17 mouse cellular contexts compared by ENCODE assay signal in the genomic region with DNA sequence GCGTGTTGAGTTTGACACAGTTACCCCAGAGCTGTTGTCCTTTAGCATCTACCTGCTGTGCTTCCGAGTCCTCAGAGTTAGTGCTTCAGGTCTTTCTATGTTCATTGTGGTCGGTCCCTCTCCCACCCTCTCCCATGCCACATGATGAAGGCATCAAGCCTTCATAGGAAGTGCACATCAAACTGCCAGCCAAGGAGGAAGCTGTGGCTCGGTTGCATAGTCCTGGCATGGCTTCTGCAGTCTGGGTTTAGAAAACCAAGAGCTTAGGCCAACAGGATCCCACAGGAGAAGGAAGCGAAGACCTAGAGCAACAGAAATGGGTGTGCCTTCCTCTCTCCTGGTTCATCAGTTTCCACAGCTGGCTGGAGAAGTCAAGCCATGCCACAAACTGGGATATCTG.
"Had no signal": no experiment of that assay in that cellular context is flagged by ENCODE, and none has a peak within 500 bp of the region (broad histone marks: within the 10 kb centered on the region; RNA-seq: fewer than 3 reads in every experiment).

No protein-coding gene starts in this region.

- H3K27ac ChIP-seq: intestine, embryonic 15.5 days; kidney, embryonic 15.5 days; limb, embryonic 12.5 days; liver, embryonic 15.5 days; lung, embryonic 15.5 days; macrophage; midbrain, embryonic 10.5 days; neural tube, embryonic 12.5 days had no signal

- DNase-seq: kidney, adult 2 months; kidney, postnatal 14 days; layer of hippocampus, adult 9-11 months; layer of hippocampus, postnatal 36 days; midbrain, embryonic 14.5 days; right cerebral cortex, postnatal 4 days; spleen, adult 18-20 months; thymus, adult 18-20 months; thymus, postnatal 14 days had no signal

- H3K9me3 ChIP-seq: intestine, embryonic 15.5 days; kidney, embryonic 15.5 days; limb, embryonic 12.5 days; liver, embryonic 15.5 days; lung, embryonic 15.5 days; midbrain, embryonic 10.5 days; neural tube, embryonic 12.5 days had no signal

- H3K4me3 ChIP-seq: intestine, embryonic 15.5 days; kidney, embryonic 15.5 days; limb, embryonic 12.5 days; liver, embryonic 15.5 days; lung, embryonic 15.5 days; midbrain, embryonic 10.5 days; neural tube, embryonic 12.5 days had no signal

- H3K27me3 ChIP-seq: intestine, embryonic 15.5 days; kidney, embryonic 15.5 days; limb, embryonic 12.5 days; liver, embryonic 15.5 days; lung, embryonic 15.5 days; neural tube, embryonic 12.5 days had no signal

- H3K36me3 ChIP-seq: intestine, embryonic 15.5 days; kidney, embryonic 15.5 days; liver, embryonic 15.5 days; lung, embryonic 15.5 days; midbrain, embryonic 10.5 days; neural tube, embryonic 12.5 days had no signal

- ATAC-seq: intestine, embryonic 15.5 days had no signal

- H3K4me1 ChIP-seq: liver, embryonic 15.5 days had no signal
